Mouse (Mus musculus) thymus, postnatal 10 days (tissue): Measurements from ENCODE around the gene Dapk3.

Experiments used
- DNase-seq, 2 experiments: peaks; one replicate each; pipeline ENCODE4 v3.0.0; 2021; ENCODE audit warnings: low spot score in 2 of 2

Dapk3 gene

GRCm38 (mm10) chr10:81182336-81183333, at the start of gene Dapk3:
Gene Dapk3, plus strand, starts transcription at chr10:81183005.
- peak; percentile 93 to 94 for DNase-seq

DNA sequence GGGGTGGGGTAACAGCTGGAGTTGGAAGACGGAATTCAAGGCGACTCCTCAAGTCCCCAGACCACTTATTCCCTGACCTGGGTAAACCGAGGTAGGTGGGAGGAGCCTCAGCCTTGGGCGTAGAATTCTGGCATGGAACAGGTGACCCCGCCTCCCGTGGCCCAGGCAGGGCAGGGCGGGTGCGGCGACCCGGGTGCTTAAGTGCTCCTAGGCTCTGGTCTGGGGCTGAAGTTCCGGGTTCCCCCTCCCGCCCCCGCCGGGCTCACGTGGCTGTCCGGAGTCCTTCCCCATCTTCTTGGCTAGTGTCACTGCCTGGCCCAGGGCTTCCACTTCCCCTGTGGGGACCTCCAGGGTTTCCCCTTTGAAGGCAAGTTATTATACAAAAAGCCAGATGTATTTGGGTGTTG, 48.6 kb upstream of the Dapk3 start:
- DNase-seq, result no peak

GRCm38 (mm10) chr10:81134966-81135681, 47.7 kb upstream of the Dapk3 start, which contains the start of gene Zbtb7a:
Gene Zbtb7a, plus strand, starts transcription at chr10:81135220.
- peak; percentile 25 to 36 for DNase-seq

DNA sequence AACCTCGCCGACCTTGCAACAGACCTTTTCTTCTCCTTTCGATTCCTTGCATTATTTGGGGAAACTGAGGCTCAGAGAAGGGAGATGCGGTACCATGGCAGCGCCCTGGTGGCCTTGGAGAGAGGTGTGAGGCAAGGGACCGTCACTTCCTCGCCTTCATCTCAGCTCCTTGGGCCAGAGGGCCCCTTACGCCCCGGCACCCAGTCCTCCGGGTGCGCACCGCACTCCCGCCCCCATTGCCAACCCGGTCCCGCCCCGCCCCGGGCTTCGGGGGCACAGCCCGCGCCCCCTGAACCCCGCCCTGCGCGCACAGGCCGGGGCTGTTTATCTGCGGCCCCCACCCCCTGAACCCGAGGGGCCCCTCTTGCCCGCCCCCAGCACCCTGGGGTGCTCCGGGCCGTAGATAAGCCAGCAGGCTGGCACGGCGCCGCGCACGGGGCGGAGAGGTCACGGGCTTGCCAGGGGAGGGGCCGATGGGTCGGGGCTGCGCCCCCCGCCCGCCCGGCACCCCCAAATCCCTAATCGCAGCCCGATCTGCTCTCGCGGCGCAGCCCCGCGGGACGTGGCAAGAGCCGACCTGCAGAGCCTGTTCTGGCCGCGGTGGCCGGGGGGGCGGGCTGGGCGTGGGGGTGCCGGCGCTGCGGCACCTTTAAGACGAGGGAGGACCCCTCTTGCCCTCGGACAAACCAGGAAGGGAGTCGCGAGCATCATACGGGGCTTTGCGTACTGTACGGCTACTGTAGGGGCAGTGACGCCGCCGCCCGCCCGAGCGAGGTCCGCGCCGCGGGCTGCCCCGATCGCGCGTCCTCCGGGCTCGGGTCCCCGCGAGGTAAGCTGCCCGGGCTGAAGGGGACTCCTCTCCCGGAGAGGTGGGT, 46.7 kb upstream of the Dapk3 start:
- peak; percentile 42 to 51 for DNase-seq

DNA sequence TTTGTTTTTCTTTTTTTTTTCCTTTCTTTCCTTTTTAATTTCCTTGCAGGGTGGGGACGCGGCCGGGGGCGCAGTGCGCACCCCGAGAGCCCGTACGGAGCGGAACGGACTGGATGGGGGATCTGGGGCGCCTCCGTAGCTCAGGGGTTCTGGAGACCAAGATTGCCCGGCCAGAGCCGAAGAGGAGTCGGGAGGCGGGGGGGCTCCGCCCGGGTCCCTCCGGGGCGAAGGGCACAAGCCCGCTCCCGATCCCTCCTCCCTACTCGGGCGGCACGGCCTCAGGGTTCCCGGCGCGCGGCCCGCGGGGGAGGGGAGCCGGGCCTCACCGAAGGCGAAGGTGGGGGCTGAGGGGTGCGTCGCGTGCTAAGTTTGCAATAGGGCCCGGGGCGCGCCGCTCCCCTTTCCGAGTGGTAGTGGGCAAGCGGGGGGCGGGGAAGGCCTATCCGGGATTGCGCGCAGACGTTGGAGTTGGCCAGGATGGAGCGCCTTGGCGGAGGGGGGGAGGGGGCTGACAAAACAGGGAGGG, 46.0 kb upstream of the Dapk3 start:
- peak; percentile 81 to 84 for DNase-seq

- DNase-seq, result peak; percentile 99 to 100
Observed at GRCm38 (mm10) chr10:81137252-81138130, 45.3 kb upstream of the Dapk3 start.

DNA sequence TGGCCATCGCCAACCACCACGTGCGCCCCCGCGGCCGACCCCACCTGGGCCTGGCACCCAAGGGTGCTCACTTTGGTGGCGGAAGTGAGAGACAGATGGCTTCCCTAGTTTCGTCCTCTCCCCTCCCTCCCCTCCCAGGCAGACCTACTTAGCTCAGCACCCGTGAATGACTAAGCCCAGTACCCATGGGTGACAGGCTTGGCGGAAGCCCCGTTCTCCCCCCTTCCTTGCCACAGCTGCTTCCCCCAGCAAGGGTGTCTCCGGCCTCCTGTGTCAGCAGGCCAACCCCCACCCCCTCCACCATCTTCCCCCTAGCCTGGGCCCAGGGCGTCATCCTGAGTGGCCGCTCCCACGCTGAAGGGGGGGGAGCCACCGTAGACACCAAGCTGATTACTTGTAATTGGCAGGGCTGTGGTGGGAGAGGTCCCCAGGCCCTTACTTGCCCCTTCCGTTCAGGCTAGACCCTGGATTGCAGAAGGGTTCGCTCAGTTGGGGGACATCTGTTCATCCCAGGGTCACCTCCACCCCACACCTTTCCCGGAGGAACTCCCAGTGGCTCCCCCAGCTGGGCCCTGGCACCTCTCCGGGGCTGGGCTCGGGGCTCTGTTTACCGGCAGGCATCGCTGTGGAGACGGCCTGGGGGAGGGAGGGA, 44.5 kb upstream of the Dapk3 start:
- peak; percentile 64 to 70 for DNase-seq

GRCm38 (mm10) chr10:81138821-81139528, 43.8 kb upstream of the Dapk3 start:
- DNase-seq, result no peak

DNA sequence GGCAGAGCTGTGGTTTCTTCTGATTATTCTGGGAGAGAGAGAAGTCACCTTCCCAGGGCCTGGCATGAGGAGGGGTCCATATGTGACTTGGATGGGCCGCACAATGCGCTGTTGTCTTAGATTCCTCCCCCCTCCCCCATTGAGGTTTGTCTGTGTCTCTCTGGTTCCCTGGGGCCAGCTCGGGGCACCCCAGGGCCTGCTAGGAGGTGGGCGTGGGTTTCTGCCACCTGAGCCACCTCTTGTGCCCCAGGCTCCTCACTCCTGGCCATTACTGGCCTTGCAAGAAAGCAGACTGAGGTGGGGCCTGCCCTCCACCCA, 43.3 kb upstream of the Dapk3 start:
- DNase-seq, result no peak

DNA sequence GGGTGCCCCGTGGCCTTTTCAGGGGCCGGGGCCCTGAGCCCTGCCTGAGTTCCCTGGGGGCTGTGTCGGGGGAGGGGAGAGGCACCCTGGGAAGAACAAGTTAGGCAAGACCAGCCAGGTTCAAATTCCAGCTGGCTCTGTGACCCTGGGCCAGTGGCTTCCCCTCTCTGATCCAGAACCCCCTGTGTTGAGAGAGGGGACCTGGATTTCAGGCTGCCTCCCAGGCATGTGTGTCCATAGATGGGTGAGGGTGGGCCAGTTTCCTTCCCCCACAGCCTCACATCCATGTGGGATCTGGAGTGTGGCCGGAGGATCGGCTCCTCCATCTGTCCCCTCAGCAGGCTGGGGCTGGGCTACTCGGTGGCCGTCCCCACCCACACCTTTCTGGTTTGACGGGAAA, 42.8 kb upstream of the Dapk3 start:
- no peak for DNase-seq

DNA sequence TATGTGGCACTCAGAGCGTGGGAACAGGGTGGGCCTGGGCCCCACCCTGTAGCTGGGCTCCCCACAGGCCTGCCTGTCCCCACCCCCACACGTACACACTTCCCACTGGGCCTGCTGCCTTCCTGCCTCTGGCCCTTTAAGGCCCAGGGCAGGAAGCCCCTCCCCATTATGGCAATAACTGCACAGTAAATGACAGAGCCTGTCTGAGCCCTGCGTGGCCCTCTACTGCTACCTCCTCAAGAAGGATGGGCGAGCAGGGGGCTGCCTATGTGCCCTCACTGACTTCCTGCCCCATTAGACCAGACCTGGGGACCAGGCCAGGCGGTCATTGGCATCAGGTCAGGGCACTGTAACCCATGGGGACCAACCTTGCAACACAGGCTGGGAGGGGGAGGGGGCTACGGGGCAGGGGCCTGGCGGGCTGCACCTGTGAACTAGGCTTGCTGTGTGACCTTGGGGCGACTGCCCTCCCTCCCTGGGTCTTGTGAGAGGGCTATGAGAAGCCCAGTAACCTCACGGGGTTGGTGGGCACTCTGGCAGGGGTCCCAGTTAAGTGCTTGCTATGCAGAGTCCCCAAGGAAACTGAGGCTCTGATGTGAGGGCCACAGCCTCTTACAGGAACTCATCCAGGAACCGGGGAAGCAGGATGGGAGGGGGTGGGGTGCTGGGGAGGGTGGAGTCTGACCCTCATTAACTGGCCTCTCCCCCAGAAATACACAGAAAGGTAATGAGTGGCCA, 41.9 kb upstream of the Dapk3 start:
- no peak for DNase-seq

GRCm38 (mm10) chr10:81141455-81142210, 41.2 kb upstream of the Dapk3 start:
- DNase-seq, result no peak

- no peak for DNase-seq
Observed at GRCm38 (mm10) chr10:81142551-81142981, 40.2 kb upstream of the Dapk3 start.

- DNase-seq, result no peak
Observed at GRCm38 (mm10) chr10:81143157-81143633, 39.6 kb upstream of the Dapk3 start.

DNA sequence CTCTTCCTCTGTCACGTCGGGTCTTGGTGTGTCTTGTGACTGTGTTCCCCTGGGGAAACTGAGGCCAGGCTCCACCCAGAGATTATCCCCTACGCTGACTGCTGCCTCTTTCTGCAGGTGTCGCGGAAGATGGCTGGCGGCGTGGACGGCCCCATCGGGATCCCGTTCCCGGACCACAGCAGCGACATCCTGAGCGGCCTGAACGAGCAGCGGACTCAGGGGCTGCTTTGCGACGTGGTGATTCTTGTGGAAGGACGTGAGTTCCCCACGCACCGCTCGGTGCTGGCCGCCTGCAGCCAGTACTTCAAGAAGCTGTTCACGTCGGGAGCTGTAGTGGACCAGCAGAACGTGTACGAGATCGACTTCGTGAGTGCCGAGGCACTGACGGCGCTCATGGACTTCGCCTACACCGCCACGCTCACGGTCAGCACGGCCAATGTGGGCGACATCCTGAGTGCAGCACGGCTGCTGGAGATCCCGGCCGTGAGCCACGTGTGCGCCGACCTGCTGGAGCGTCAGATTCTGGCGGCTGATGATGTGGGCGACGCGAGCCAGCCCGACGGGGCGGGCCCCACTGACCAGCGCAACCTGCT, 38.9 kb upstream of the Dapk3 start:
- no peak for DNase-seq

DNA sequence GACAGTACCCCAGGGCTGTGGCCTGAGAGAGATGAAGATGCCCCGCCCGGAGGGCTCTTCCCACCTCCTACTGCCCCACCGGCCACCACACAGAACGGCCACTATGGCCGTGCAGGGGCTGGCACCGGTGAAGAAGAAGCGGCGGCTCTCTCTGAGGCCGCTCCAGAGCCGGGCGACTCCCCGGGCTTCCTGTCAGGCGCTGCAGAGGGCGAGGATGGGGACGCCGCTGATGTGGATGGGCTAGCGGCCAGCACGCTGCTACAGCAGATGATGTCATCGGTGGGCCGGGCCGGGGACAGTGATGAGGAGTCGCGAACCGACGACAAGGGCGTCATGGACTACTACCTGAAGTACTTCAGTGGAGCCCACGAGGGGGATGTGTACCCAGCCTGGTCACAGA, 38.1 kb upstream of the Dapk3 start:
- no peak for DNase-seq

DNA sequence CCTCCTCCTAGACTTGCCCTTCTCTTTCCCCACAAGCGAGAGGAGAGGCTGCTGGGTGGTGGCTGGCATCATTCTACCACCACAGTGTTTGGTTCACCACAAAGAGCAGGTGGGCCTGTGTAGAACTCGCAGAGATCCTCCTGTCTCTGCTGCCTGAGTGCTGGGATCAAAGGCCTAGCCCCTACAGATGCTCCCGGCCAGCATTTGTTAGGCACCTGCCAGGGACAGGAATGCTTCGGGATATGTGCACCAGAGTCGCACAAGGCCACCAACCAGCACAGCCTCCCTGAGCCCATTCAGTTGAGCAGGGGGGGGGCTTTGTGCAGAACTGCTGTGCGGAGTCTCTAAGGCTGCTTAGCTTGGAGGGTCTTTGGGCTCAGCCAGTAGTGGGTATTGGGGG, 37.5 kb upstream of the Dapk3 start:
- DNase-seq, result no peak
